Mouse (Mus musculus) thymus, adult 2 months (tissue): ENCODE data around the gene Plxna4.

Source experiments
- CTCF ChIP-seq: fragments of 200-500 bp; IDR thresholded peaks from 2 replicates; pipeline ENCODE4 v1.5.1; 2012; ENCODE audit warnings: mild to moderate bottlenecking, control low read depth, low read length, moderate library complexity, borderline replicate concordance; ENCODE audit not compliant: control insufficient read depth, poor library complexity, insufficient read depth; ENCODE audit errors: extremely low read depth
- POLR2A ChIP-seq: fragments of 200-500 bp; IDR thresholded peaks from 2 replicates; pipeline ENCODE4 v1.6.1; 2012; ENCODE audit warnings: mild to moderate bottlenecking, low read length, control low read depth, moderate library complexity; ENCODE audit not compliant: control insufficient read depth, poor library complexity, insufficient read depth; ENCODE audit errors: extremely low read depth

DNA sequence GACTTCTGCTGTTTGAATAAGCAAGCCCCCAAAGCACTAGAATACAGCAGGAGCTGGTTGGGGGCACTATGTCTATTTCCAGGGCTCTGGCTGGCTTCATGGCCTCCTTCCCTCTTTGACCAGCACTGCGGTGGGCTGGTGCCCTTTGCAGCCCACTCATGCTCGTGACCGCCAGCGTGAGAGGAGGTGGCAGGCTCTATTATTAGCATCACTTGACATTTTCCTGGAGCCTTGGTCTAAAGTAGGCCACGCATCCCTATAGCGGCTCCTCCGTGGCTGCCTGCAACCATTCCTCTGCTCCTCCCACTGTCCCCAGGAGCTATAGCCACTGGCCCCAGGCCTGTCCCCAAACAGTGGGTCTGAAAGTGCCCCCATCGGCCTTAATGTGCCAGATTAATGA is 367.2 kb downstream of the Plxna4 start:
- TF ChIP-seq CTCF = no peak
- TF ChIP-seq POLR2A = no peak
